Comparison of ENCODE assay signal across 18 mouse cellular contexts in the genomic region with DNA sequence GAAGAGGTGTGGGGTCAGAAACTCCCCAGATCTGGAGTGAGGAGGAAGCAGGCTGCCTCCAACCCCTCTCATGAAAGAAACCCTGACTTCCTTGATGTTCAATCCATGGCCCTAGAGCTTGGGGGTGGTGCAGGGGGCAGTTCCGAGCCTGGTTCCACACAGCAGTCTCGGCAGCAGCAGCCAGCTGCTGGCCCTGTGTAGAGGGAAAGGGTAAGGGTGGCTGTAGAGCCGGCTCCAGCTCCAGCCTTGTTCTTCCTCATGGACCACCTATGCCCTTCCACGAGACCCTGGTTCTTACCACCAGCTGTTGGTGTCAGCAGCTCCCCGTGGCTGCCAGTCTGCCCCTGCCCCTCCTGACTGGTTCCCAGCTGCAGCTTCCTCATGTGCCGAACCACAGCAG.
"Had no signal": no experiment of that assay in that cellular context is flagged by ENCODE, and none has a peak within 500 bp of the region (broad histone marks: within the 10 kb centered on the region; RNA-seq: fewer than 3 reads in every experiment).

No protein-coding gene starts in this region.

- H3K4me1 ChIP-seq: limb, embryonic 10.5 days; midbrain, embryonic 15.5 days had no signal

- H3K9me3 ChIP-seq: limb, embryonic 10.5 days; limb, embryonic 13.5 days; liver, embryonic 13.5 days; midbrain, embryonic 12.5 days; midbrain, embryonic 15.5 days; neural tube, embryonic 12.5 days; neural tube, embryonic 15.5 days had no signal

- H3K27me3 ChIP-seq: limb, embryonic 13.5 days; liver, embryonic 13.5 days; midbrain, embryonic 12.5 days; midbrain, embryonic 15.5 days; neural tube, embryonic 12.5 days; neural tube, embryonic 15.5 days had no signal

- H3K4me2 ChIP-seq: limb, embryonic 13.5 days; liver, embryonic 13.5 days; lung, embryonic 14.5 days; midbrain, embryonic 12.5 days; midbrain, embryonic 15.5 days; neural tube, embryonic 12.5 days; neural tube, embryonic 15.5 days had no signal

- H3K27ac ChIP-seq: limb, embryonic 10.5 days; limb, embryonic 13.5 days; liver, embryonic 13.5 days; macrophage; midbrain, embryonic 12.5 days; midbrain, embryonic 15.5 days; neural tube, embryonic 12.5 days had no signal

- H3K9ac ChIP-seq: limb, embryonic 13.5 days; liver, embryonic 13.5 days; lung, embryonic 14.5 days; midbrain, embryonic 12.5 days; midbrain, embryonic 15.5 days; neural tube, embryonic 12.5 days; neural tube, embryonic 15.5 days had no signal

- H3K4me3 ChIP-seq: limb, embryonic 10.5 days; limb, embryonic 13.5 days; liver, embryonic 13.5 days; midbrain, embryonic 12.5 days; midbrain, embryonic 15.5 days; neural tube, embryonic 12.5 days; neural tube, embryonic 15.5 days had no signal

- ATAC-seq: midbrain, embryonic 15.5 days had no signal

- DNase-seq: kidney, adult 8-10 months; kidney, postnatal 10 days; kidney, postnatal 36 days; layer of hippocampus, adult 9-11 months; liver, embryonic 13.5 days; lung, embryonic 14.5 days; right cerebral cortex, adult 18-20 months; right cerebral cortex, postnatal 14 days; right cerebral cortex, postnatal 4 days; thymus, adult 18-20 months; thymus, postnatal 36 days had no signal
